Mouse (Mus musculus) kidney, adult 8-10 months (tissue): ENCODE measurements around the gene Wipi2.
A peak's percentile ranks its signal among the peaks of the same experiment; 100 is the strongest.

Experiments used
- DNase-seq, 2 experiments: peaks; one replicate each; pipeline ENCODE4 v3.0.0; 2022

Gene Wipi2

GRCm38 (mm10) chr5:142627398-142627797 lies at the start of gene Wipi2:
TSS of gene Wipi2 (plus strand) at chr5:142627698.
- DNase-seq, result no peak

GRCm38 (mm10) chr5:142578192-142578591 lies 49.3 kb upstream of the Wipi2 start:
- no peak for DNase-seq

- peak; percentile 2 to 50 for DNase-seq
Measured at GRCm38 (mm10) chr5:142581517-142581916, 46.0 kb upstream of the Wipi2 start.

- DNase-seq, result no peak
Measured at GRCm38 (mm10) chr5:142583616-142584126, 43.8 kb upstream of the Wipi2 start.

- no peak for DNase-seq
Measured at GRCm38 (mm10) chr5:142590953-142591616, 36.4 kb upstream of the Wipi2 start.

GRCm38 (mm10) chr5:142595698-142596097 lies 31.8 kb upstream of the Wipi2 start:
- DNase-seq, result no peak

- DNase-seq, result no peak
Measured at GRCm38 (mm10) chr5:142596723-142597122, 30.8 kb upstream of the Wipi2 start.

GRCm38 (mm10) chr5:142597648-142598390 lies 29.7 kb upstream of the Wipi2 start:
- peak; percentile 28 to 30 for DNase-seq

GRCm38 (mm10) chr5:142604379-142604778 lies 23.1 kb upstream of the Wipi2 start:
- DNase-seq, result no peak

GRCm38 (mm10) chr5:142605288-142605687 lies 22.2 kb upstream of the Wipi2 start:
- no peak for DNase-seq

- DNase-seq, result no peak
Measured at GRCm38 (mm10) chr5:142608259-142608988, 19.1 kb upstream of the Wipi2 start, which contains the start of gene Mmd2. TSS of gene Mmd2 (minus strand) at chr5:142608800.

- DNase-seq, result no peak
Measured at GRCm38 (mm10) chr5:142608989-142609325, 18.5 kb upstream of the Wipi2 start.

GRCm38 (mm10) chr5:142610362-142610761 lies 17.1 kb upstream of the Wipi2 start:
- DNase-seq, result no peak

- DNase-seq, result no peak
Measured at GRCm38 (mm10) chr5:142614513-142614912, 13.0 kb upstream of the Wipi2 start.

GRCm38 (mm10) chr5:142615638-142616037 lies 11.9 kb upstream of the Wipi2 start:
- DNase-seq, result no peak

GRCm38 (mm10) chr5:142616326-142616725 lies 11.2 kb upstream of the Wipi2 start:
- DNase-seq, result no peak

GRCm38 (mm10) chr5:142619866-142620265 lies 7.6 kb upstream of the Wipi2 start:
- peak in 1 of 2 experiments; percentile 58 for DNase-seq

- peak; percentile 64 to 70 for DNase-seq
Measured at GRCm38 (mm10) chr5:142621421-142621820, 6.1 kb upstream of the Wipi2 start.

- DNase-seq, result no peak
Measured at GRCm38 (mm10) chr5:142622134-142622533, 5.4 kb upstream of the Wipi2 start.

- DNase-seq, result no peak
Measured at GRCm38 (mm10) chr5:142623080-142623479, 4.4 kb upstream of the Wipi2 start.

GRCm38 (mm10) chr5:142628726-142629662 lies 1.5 kb downstream of the Wipi2 start:
- DNase-seq, result peak; percentile 97

- no peak for DNase-seq
Measured at GRCm38 (mm10) chr5:142629663-142630025, 2.1 kb downstream of the Wipi2 start.
